Mouse (Mus musculus): ENCODE data around the gene Emc10.

Emc10 gene

GRCm38 (mm10) chr7:44526414-44527154 is 30.3 kb upstream of the Emc10 start:
- no peak for ATAC-seq (ENCODE audit: insufficient number of reproducible peaks, low FRiP score, low TSS enrichment)

DNA sequence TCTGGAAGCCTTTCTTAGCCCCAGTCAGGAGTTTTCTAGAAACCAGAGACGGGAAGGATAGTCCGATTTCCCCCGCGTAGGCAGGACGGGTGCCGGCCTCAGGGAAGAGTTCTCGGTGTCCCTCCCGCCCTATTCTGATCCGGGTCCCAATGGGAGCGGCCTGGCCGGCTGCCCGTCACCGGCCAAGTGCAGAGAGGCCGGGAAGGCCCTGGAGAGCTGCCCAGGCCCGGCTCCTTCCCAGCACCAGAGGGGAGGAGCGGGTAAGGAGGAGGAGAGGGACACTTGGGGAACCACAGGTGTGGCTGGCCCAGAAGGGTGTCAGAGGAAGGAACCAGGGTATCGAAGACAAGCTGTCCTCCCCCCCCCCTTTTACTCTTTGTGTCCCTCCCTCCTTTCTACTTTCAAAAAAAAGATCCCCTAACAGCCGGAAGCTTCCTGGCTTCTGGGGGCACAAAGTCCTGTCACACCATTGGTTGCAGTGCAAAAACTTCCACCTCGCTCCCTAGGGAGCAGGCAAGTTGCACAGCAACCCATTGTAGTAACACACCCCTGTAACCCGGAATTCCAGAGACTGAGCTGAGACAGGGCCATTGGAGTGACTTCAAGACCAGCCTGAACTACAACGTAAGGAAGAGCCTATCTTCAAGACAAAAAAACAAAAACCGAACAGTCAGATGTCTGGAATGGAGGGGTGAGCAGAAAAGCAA is 28.9 kb upstream of the Emc10 start:
- ATAC-seq (ENCODE audit: insufficient number of reproducible peaks, low FRiP score, low TSS enrichment), result no peak

DNA sequence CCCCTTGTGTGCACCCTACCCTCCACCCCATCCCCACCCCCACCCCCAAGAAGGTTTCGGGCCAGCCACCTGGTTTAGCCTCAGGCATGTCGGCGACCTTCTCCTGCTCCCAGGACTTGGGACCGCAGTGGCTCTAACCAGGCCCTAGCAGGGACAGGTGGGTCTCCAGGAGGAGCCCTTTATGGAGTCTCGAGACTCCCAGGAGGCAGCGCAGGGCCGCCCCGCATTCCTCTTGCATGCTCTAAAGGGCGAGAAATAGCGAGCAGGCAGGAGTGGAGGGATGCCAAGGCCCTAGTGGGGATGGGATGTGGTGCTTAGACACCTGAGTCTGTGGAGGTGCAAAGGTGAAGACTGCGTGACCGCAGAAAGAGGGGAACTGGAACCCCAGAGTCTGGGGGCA is 28.2 kb upstream of the Emc10 start, which contains the start of gene Mybpc2:
Gene Mybpc2, minus strand, starts transcription at position 155 of the 400 bp plus-strand sequence.
- ATAC-seq (ENCODE audit: insufficient number of reproducible peaks, low FRiP score, low TSS enrichment), result no peak

GRCm38 (mm10) chr7:44523056-44523455 is 26.7 kb upstream of the Emc10 start:
- ATAC-seq (ENCODE audit: insufficient number of reproducible peaks, low FRiP score, low TSS enrichment), result no peak

- ATAC-seq (ENCODE audit: insufficient number of reproducible peaks, low FRiP score, low TSS enrichment), result 0 out of 2 replicates have a peak, but pooled peaks have one; percentile 15
These were observed 25.4 kb upstream of the Emc10 start for GRCm38 (mm10) chr7:44521710-44522109.

DNA sequence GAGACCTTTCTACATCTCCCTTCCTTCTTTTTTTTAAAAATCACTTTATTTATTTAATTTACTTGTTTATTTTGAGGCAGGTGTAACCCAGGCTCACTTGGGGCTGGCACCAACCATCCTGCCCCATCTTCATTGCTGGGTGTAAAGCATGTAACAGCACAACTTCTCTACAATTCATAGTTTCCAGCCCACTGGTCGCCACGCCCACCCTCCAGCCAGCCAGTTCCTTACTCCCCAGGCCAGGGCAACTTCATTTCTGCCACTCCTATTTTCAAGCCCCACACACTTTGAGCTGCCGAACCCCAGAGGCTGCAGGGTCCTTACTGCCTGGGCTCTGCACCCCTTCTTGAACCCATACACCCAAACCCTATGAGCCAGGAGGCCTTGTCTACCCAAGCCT is 24.7 kb upstream of the Emc10 start:
- no peak for ATAC-seq (ENCODE audit: insufficient number of reproducible peaks, low FRiP score, low TSS enrichment)

- no peak for ATAC-seq (ENCODE audit: insufficient number of reproducible peaks, low FRiP score, low TSS enrichment)
These were observed 23.0 kb upstream of the Emc10 start for GRCm38 (mm10) chr7:44519240-44519913.

DNA sequence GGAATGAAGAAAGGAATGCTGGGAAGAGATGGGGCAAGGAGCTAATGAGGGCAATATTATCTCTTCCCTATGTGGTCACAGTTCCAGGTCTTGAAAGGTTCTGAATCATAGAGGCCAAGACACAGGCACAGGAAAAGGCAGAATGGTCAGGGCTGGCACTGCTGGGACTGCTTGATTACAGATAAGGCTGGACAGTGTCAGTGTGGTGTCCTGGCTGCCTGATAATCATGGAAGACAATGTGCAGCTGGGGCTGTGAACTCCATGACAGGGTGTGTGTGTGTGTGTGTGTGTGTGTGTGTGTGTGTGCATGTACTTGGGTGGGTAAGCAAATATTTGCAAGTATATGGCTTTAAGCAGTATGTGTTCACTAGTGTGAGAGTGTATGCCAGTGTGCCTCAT is 11.2 kb upstream of the Emc10 start:
- no peak for ATAC-seq (ENCODE audit: insufficient number of reproducible peaks, low FRiP score, low TSS enrichment)

DNA sequence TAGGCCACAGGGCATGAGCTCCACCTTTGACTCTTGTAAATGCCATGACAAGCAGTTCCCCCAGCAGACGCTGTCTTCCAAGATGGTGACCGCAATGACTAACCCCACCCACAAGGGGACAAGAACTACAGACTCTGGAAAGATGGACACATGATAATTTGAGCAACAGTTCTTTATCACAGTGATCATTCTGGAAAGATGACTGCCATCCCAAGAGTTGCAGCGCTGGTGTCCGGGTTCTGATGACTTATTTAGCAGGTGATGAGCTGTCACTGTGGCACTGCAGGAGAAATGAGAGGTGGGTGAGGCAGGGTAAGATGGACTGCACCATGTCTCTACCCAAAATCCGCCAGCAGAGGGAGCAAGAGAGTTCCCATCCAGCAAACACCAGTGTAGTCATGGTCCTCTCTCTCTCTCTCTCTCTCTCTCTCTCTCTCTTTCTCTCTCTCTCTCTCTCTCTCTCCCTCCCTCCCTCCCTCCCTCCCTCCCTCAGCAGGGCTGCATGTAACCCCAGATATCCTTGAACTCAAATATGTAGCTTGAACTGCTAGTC is 5.3 kb upstream of the Emc10 start:
- ATAC-seq (ENCODE audit: insufficient number of reproducible peaks, low FRiP score, low TSS enrichment), result no peak

GRCm38 (mm10) chr7:44500046-44500445 is 3.7 kb upstream of the Emc10 start:
- ATAC-seq (ENCODE audit: insufficient number of reproducible peaks, low FRiP score, low TSS enrichment), result no peak

DNA sequence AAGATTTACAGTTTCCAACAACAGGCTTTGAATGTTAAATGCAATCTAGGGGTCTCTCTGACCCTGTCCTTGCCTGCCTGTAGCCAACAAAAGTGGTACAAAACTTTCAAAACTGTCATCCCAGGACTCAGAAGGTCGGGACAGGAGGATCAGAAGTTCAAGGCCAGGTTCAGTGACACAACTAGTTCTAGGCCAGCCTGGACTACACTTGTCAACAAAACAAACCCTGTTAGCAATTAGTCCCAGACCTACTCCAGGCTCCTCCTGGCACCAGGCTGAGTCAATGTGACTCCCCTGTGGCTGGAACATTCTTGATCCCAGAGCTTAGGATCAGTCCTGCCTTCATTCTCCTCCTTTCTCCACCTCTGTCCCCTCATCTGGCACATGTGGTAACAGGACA is 2.6 kb upstream of the Emc10 start:
- ATAC-seq (ENCODE audit: insufficient number of reproducible peaks, low FRiP score, low TSS enrichment), result no peak

DNA sequence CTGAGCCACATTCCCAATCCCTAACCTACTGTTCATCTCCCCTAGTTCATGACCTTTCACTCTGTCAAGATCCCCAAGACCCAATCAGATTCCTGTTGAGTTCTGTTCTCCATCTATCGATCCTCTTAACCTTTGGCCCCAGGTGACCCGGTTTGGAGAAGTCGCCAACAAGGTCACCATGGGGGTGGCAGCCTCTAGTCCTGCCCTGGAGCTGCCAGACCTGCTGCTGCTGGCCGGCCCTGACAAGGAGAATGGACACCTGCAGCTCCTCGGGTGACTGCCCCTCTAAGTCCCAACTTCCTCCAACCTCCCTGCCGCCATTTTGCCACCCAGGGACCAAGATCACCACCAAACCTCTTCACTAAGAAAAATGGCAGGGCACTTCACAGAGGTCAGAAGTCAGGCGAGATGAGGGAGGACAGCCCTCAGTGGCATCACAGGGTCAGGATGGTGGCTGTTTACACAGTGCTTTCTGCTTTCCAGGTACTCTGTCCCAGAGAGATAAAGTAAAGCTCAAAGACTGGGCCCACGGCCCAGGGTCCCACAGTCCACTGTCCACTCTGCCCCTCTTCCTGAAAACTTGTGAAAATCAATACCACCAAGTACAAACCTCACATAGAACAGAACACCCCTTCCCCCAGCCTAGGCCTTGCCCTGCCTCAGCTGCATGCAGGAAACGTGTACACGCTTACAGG is 1.2 kb upstream of the Emc10 start:
- no peak for ATAC-seq (ENCODE audit: insufficient number of reproducible peaks, low FRiP score, low TSS enrichment)

DNA sequence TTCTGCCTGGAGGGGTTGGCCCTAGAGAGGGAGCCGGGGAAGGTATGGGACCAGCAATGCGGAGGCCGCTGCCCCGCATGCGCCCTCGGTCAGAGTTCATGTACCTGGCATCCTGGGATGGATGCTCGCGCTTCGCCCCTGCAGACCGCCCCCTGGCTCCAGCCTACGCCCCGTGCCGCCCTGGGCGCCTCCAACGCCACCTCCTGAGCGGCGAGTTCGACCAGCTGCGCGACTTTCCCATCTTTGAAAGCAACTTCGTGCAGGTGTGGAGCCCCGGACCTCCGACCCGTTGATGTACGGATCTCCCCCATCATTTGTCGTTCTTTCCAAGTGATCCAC is 411 bp upstream of the Emc10 start:
- no peak for ATAC-seq (ENCODE audit: insufficient number of reproducible peaks, low FRiP score, low TSS enrichment)

DNA sequence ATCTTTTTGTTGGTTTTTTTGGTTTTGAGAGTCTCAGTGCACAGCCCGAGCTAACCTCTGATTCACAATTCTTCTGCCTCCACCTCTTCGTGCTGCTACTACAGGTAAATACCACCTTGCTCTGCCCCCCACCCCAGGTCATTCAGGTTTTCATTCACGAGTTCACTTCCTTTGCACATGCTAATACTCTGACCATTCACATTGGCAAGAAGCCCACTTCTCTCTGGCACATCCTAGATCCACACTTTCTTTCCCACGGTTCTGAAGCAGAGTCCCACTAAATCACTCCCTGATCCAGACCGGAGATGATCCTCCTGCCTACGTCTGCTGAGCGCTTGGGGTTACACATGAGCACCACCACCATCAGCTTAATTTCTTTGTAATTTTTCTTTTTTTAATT is 1.2 kb downstream of the Emc10 start:
- ATAC-seq (ENCODE audit: insufficient number of reproducible peaks, low FRiP score, low TSS enrichment), result no peak

DNA sequence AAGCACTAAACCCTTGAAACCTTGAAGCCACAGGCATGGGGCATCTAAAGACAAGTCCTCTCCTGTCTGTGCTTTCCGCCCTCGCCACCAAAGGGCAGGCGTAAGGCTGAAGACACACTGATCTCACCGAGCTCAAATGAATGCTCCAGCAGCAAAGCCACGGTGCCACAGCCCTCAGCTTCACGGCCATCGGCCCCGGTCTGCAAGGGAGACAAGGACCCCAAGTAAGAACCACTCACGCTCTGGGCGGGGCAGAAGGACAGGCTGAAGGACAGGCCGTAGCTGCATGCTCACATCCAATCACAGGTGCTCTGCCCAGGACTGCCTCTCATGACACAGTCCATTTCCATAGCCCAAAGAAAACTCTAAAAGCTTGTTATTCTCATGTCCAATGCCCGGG is 1.6 kb downstream of the Emc10 start:
- ATAC-seq (ENCODE audit: insufficient number of reproducible peaks, low FRiP score, low TSS enrichment), result no peak

DNA sequence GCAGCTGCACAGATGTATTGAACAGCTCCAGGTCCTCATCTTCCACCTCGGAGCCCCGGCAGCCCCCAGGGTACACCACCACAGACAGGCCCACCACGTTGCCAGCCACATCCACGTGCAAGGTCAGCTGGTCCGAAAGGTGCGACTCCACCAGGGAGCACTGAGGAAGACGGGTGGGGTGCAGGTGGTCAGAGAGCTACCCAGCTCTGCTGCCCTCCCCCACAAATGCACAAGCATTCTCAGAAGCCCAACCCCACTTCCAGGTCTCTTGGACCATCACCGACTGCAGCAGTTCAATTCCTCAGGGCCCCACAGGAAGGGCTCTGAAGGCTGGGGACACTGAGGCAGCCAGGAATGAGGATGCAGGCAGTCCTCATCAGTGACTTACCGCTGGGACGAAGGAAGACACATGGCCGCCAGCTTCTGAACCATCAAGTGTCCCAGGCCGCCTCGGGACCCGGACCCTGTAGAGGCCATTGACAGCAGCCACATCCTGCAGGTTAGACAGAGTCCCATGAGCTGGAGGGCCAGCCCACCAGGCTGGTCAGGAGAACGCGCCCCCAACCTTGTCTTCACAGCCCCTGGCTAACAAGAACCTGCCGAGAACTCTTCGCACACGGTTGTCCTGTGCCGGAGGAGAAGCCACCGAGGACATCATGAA is 4.0 kb downstream of the Emc10 start:
- no peak for ATAC-seq (ENCODE audit: insufficient number of reproducible peaks, low FRiP score, low TSS enrichment)

DNA sequence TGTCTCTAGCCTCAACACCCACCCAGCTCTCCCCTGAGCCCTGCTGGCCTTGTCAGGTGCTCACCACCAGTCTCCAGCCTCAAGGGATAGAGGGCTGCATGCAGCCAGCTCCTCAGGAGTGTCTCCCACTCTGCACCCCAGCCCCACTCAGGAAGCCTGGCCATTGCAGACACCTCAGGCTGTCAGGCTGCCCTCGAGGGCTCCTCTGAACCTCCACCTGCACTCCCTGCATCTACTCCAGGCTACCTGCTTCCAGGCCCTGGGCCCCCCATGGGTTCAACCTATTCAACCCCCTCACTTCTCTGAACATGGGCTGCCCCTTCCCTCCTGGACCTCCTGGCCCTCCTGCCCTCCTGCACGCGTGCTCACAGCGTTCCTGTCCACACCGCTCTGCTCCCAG is 4.9 kb downstream of the Emc10 start:
- ATAC-seq (ENCODE audit: insufficient number of reproducible peaks, low FRiP score, low TSS enrichment), result no peak

- ATAC-seq (ENCODE audit: insufficient number of reproducible peaks, low FRiP score, low TSS enrichment), result no peak
These were observed 6.0 kb downstream of the Emc10 start for GRCm38 (mm10) chr7:44490281-44490680.

GRCm38 (mm10) chr7:44488545-44488944 is 7.8 kb downstream of the Emc10 start:
- ATAC-seq (ENCODE audit: insufficient number of reproducible peaks, low FRiP score, low TSS enrichment), result no peak

DNA sequence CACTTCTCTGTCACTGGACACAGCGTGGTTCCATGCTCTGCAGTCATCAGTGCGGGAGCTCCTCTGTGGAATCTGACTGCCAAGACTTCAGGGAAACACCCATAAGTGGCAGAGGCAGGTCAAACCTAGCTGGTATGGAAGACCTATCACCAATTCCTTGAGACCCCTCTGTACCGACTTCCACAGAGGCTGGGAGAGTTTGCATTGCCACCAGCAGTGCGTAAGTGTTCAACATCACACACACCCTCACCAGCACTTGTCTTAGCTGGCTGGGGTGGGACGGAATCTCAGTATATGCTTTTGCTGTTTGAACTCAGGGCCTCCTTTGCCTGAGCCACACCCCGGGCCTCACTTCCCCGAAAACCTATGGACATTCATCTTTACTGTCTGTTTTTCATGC is 8.4 kb downstream of the Emc10 start:
- no peak for ATAC-seq (ENCODE audit: insufficient number of reproducible peaks, low FRiP score, low TSS enrichment)
